Mouse (Mus musculus): Measurements from ENCODE around the gene Ust. TPM values are rescaled to one million over a fixed set of nuclear protein-coding genes. Genes with fewer than 3 reads are reported as not detected.

Gene Ust
- polyA plus RNA-seq, 1 experiment from 2014 or later, result 2.5 TPM

GRCm38 (mm10) chr10:8269681-8270080 lies 248.9 kb downstream of the Ust start:
- Histone ChIP-seq H3K27ac (ENCODE audit: low read length) (no peak overlapping the region), H3K9me3 (ENCODE audit: control insufficient read depth, low read length) (no peaks in the 10 kb centered on the region), H3K9ac (ENCODE audit: low read depth, low read length) (no peak overlapping the region), H3K36me3 (ENCODE audit: control insufficient read depth, insufficient read depth, low read length) (no peaks in the 10 kb centered on the region), H3K4me2 (ENCODE audit: low read depth, low read length) (no peak overlapping the region), H3K4me3 (ENCODE audit: low read length) (no peak overlapping the region), H3K4me1 (ENCODE audit: control insufficient read depth, insufficient read depth, low read length) (no peaks in the 10 kb centered on the region), H3K27me3 (replicated peaks; ENCODE audit: control insufficient read depth, insufficient read depth, low read length) (no peaks in the 10 kb centered on the region)
- 90% methylated on average over 4 of the region's 4 CpGs for WGBS
- no peak for ATAC-seq

- H3K4me3 ChIP-seq (ENCODE audit: low read length), result no peak overlapping the region
- no peak for ATAC-seq
- no peaks in the 10 kb centered on the region for H3K36me3 ChIP-seq (ENCODE audit: control insufficient read depth, insufficient read depth, low read length)
- no peak overlapping the region for H3K27ac ChIP-seq (ENCODE audit: low read length)
- H3K4me2 ChIP-seq (ENCODE audit: low read depth, low read length), result no peak overlapping the region
- no peak overlapping the region for H3K9ac ChIP-seq (ENCODE audit: low read depth, low read length)
- H3K27me3 ChIP-seq (replicated peaks; ENCODE audit: control insufficient read depth, insufficient read depth, low read length), result no peaks in the 10 kb centered on the region
- 17% methylated on average over 4 of the region's 4 CpGs for WGBS
- H3K4me1 ChIP-seq (ENCODE audit: control insufficient read depth, insufficient read depth, low read length), result peaks cover 3% of the 10 kb centered on the region; the same call in 1 of the 2 replicates
- H3K9me3 ChIP-seq (ENCODE audit: control insufficient read depth, low read length), result no peaks in the 10 kb centered on the region
Observed at GRCm38 (mm10) chr10:8259716-8260115, 258.9 kb downstream of the Ust start.

- H3K9ac ChIP-seq (ENCODE audit: low read depth, low read length), result no peak overlapping the region
- WGBS, result 92% methylated on average over 3 of the region's 3 CpGs
- no peaks in the 10 kb centered on the region for H3K27me3 ChIP-seq (replicated peaks; ENCODE audit: control insufficient read depth, insufficient read depth, low read length)
- no peaks in the 10 kb centered on the region for H3K36me3 ChIP-seq (ENCODE audit: control insufficient read depth, insufficient read depth, low read length)
- no peak overlapping the region for H3K4me2 ChIP-seq (ENCODE audit: low read depth, low read length)
- H3K27ac ChIP-seq (ENCODE audit: low read length), result no peak overlapping the region
- no peaks in the 10 kb centered on the region for H3K4me1 ChIP-seq (ENCODE audit: control insufficient read depth, insufficient read depth, low read length)
- no peak for ATAC-seq
- no peak overlapping the region for H3K4me3 ChIP-seq (ENCODE audit: low read length)
- H3K9me3 ChIP-seq (ENCODE audit: control insufficient read depth, low read length), result no peaks in the 10 kb centered on the region
Observed at GRCm38 (mm10) chr10:8250005-8250404, 268.6 kb downstream of the Ust start.

- ATAC-seq, result no peak
- Histone ChIP-seq H3K4me3 (ENCODE audit: low read length) (no peak overlapping the region), H3K27me3 (replicated peaks; ENCODE audit: control insufficient read depth, insufficient read depth, low read length) (no peaks in the 10 kb centered on the region), H3K36me3 (ENCODE audit: control insufficient read depth, insufficient read depth, low read length) (no peaks in the 10 kb centered on the region), H3K27ac (ENCODE audit: low read length) (no peak overlapping the region), H3K4me2 (ENCODE audit: low read depth, low read length) (no peak overlapping the region), H3K9me3 (ENCODE audit: control insufficient read depth, low read length) (no peaks in the 10 kb centered on the region), H3K4me1 (ENCODE audit: control insufficient read depth, insufficient read depth, low read length) (no peaks in the 10 kb centered on the region), H3K9ac (ENCODE audit: low read depth, low read length) (no peak overlapping the region)
- WGBS, result 22% methylated on average over 4 of the region's 4 CpGs
Observed at GRCm38 (mm10) chr10:8242336-8242735, 276.3 kb downstream of the Ust start.

GRCm38 (mm10) chr10:8240703-8241102 lies 277.9 kb downstream of the Ust start:
- ATAC-seq, result no peak
- Histone ChIP-seq H3K27me3 (replicated peaks; ENCODE audit: control insufficient read depth, insufficient read depth, low read length) (no peaks in the 10 kb centered on the region), H3K36me3 (ENCODE audit: control insufficient read depth, insufficient read depth, low read length) (no peaks in the 10 kb centered on the region), H3K27ac (ENCODE audit: low read length) (no peak overlapping the region), H3K4me1 (ENCODE audit: control insufficient read depth, insufficient read depth, low read length) (no peaks in the 10 kb centered on the region), H3K4me3 (ENCODE audit: low read length) (no peak overlapping the region), H3K4me2 (ENCODE audit: low read depth, low read length) (no peak overlapping the region), H3K9me3 (ENCODE audit: control insufficient read depth, low read length) (no peaks in the 10 kb centered on the region), H3K9ac (ENCODE audit: low read depth, low read length) (no peak overlapping the region)
- WGBS, result 62% methylated on average over 4 of the region's 4 CpGs

GRCm38 (mm10) chr10:8240242-8240641 lies 278.4 kb downstream of the Ust start:
- ATAC-seq, result no peak
- Histone ChIP-seq H3K4me1 (ENCODE audit: control insufficient read depth, insufficient read depth, low read length) (no peaks in the 10 kb centered on the region), H3K4me2 (ENCODE audit: low read depth, low read length) (no peak overlapping the region), H3K27ac (ENCODE audit: low read length) (no peak overlapping the region), H3K4me3 (ENCODE audit: low read length) (no peak overlapping the region), H3K9me3 (ENCODE audit: control insufficient read depth, low read length) (no peaks in the 10 kb centered on the region), H3K36me3 (ENCODE audit: control insufficient read depth, insufficient read depth, low read length) (no peaks in the 10 kb centered on the region), H3K9ac (ENCODE audit: low read depth, low read length) (no peak overlapping the region), H3K27me3 (replicated peaks; ENCODE audit: control insufficient read depth, insufficient read depth, low read length) (no peaks in the 10 kb centered on the region)
- WGBS, result 7% methylated on average over 3 of the region's 3 CpGs

GRCm38 (mm10) chr10:8236780-8237571 lies 281.6 kb downstream of the Ust start:
- Histone ChIP-seq H3K27ac (ENCODE audit: low read length) (no peak overlapping the region), H3K4me3 (ENCODE audit: low read length) (no peak overlapping the region), H3K4me2 (ENCODE audit: low read depth, low read length) (no peak overlapping the region), H3K9ac (ENCODE audit: low read depth, low read length) (no peak overlapping the region), H3K27me3 (replicated peaks; ENCODE audit: control insufficient read depth, insufficient read depth, low read length) (no peaks in the 10 kb centered on the region), H3K36me3 (ENCODE audit: control insufficient read depth, insufficient read depth, low read length) (no peaks in the 10 kb centered on the region), H3K9me3 (ENCODE audit: control insufficient read depth, low read length) (no peaks in the 10 kb centered on the region), H3K4me1 (ENCODE audit: control insufficient read depth, insufficient read depth, low read length) (no peaks in the 10 kb centered on the region)
- 82% methylated on average over 10 of the region's 10 CpGs for WGBS
- ATAC-seq, result no peak

GRCm38 (mm10) chr10:8233148-8233901 lies 285.3 kb downstream of the Ust start:
- 65% methylated on average over 8 of the region's 8 CpGs for WGBS
- H3K9ac ChIP-seq (ENCODE audit: low read depth, low read length), result no peak overlapping the region

GRCm38 (mm10) chr10:8232535-8232934 lies 286.1 kb downstream of the Ust start:
- no peak overlapping the region for H3K27ac ChIP-seq (ENCODE audit: low read length)
- H3K4me2 ChIP-seq (ENCODE audit: low read depth, low read length), result no peak overlapping the region
- no peak overlapping the region for H3K9ac ChIP-seq (ENCODE audit: low read depth, low read length)
- no peaks in the 10 kb centered on the region for H3K27me3 ChIP-seq (replicated peaks; ENCODE audit: control insufficient read depth, insufficient read depth, low read length)
- no peak overlapping the region for H3K4me3 ChIP-seq (ENCODE audit: low read length)
- H3K36me3 ChIP-seq (ENCODE audit: control insufficient read depth, insufficient read depth, low read length), result no peaks in the 10 kb centered on the region
- H3K9me3 ChIP-seq (ENCODE audit: control insufficient read depth, low read length), result no peaks in the 10 kb centered on the region
- no peaks in the 10 kb centered on the region for H3K4me1 ChIP-seq (ENCODE audit: control insufficient read depth, insufficient read depth, low read length)
- WGBS, result 88% methylated on average over 6 of the region's 6 CpGs
- no peak for ATAC-seq

More at GRCm38 (mm10) chr10:8233148-8233901, 285.3 kb downstream of the Ust start:
- Histone ChIP-seq H3K4me3 (ENCODE audit: low read length) (no peak overlapping the region), H3K36me3 (ENCODE audit: control insufficient read depth, insufficient read depth, low read length) (no peaks in the 10 kb centered on the region), H3K9me3 (ENCODE audit: control insufficient read depth, low read length) (no peaks in the 10 kb centered on the region), H3K27me3 (replicated peaks; ENCODE audit: control insufficient read depth, insufficient read depth, low read length) (no peaks in the 10 kb centered on the region), H3K4me1 (ENCODE audit: control insufficient read depth, insufficient read depth, low read length) (no peaks in the 10 kb centered on the region), H3K4me2 (ENCODE audit: low read depth, low read length) (no peak overlapping the region), H3K27ac (ENCODE audit: low read length) (no peak overlapping the region)
- peak; percentile 69 for ATAC-seq

Measured in intestine, embryonic 16.5 days (tissue).